Mouse (Mus musculus) liver, embryonic 14.5 days (tissue): ENCODE data around the gene Gpr160. TPM values are rescaled to one million over a fixed set of nuclear protein-coding genes. Genes with fewer than 3 reads are reported as not detected.

ENCODE experiments used
- ATAC-seq: fragments of 200-750 bp; cut with Nextera tagmentation; 2 replicates; pipeline ENCODE4 v1.8.0; 2017; ENCODE audit warnings: moderate number of reproducible peaks, mild to moderate bottlenecking, moderate library complexity; ENCODE audit not compliant: insufficient read depth
- DNase-seq, 3 experiments: peaks; one replicate each; pipeline ENCODE4 v3.0.0-alpha.2; 2012 to 2013; ENCODE audit warnings: low read depth in 3 of 3, low spot score in 3 of 3
- H3K27ac ChIP-seq: fragments of 300-500 bp; sonication (generic); 2 replicates; pipeline ENCODE4 v1.5.1; 2014; ENCODE audit warnings: moderate library complexity, mild to moderate bottlenecking, control low read depth, inconsistent platforms
- H3K27me3 ChIP-seq: fragments of 300-500 bp; sonication (generic); 2 replicates; pipeline ENCODE4 v1.6.1; 2014; ENCODE audit warnings: mild to moderate bottlenecking, low read length, moderate library complexity; ENCODE audit not compliant: control insufficient read depth, insufficient read depth
- H3K36me3 ChIP-seq: fragments of 300-500 bp; sonication (generic); replicated peaks from 2 replicates; pipeline ENCODE4 v1.6.1; 2014; ENCODE audit warnings: low read depth; ENCODE audit not compliant: control insufficient read depth, insufficient read depth
- H3K4me1 ChIP-seq, 2 experiments: fragments of 200-500 bp in 1 of 2; fragments of 300-500 bp in 1 of 2; sonication (generic) in 1 of 2; replicated peaks; 2 replicates each; pipeline ENCODE4 v1.6.1; 2012 to 2014; ENCODE audit warnings: antibody characterized with exemption in 1 of 2, inconsistent platforms in 1 of 2, low read length in 1 of 2; ENCODE audit not compliant: control insufficient read depth in 2 of 2, insufficient read depth in 2 of 2
- H3K4me2 ChIP-seq: fragments of 300-500 bp; sonication (generic); 2 replicates; pipeline ENCODE4 v1.6.1; 2014; ENCODE audit warnings: low read depth, mild to moderate bottlenecking, control low read depth, moderate library complexity
- H3K4me3 ChIP-seq, 2 experiments: fragments of 200-500 bp in 1 of 2; fragments of 300-500 bp in 1 of 2; sonication (generic) in 1 of 2; 2 replicates each; pipeline ENCODE4 v1.5.1; 2012 to 2014; ENCODE audit warnings: low read depth in 2 of 2, low read length in 2 of 2, mild to moderate bottlenecking in 2 of 2, control low read depth in 1 of 2, inconsistent platforms in 1 of 2, moderate library complexity in 1 of 2; ENCODE audit not compliant: insufficient read depth in 1 of 2
- H3K9ac ChIP-seq: fragments of 300-500 bp; sonication (generic); replicated peaks from 2 replicates; pipeline ENCODE4 v1.6.1; 2014; ENCODE audit warnings: mild to moderate bottlenecking, control low read depth, moderate library complexity
- H3K9me3 ChIP-seq: fragments of 300-500 bp; sonication (generic); 2 replicates; pipeline ENCODE4 v1.6.1; 2016; ENCODE audit warnings: low read length, mixed read lengths; ENCODE audit not compliant: control insufficient read depth
- CTCF ChIP-seq: IDR thresholded peaks from 2 replicates; pipeline ENCODE4 v1.5.1; 2016; ENCODE audit warnings: antibody characterized with exemption, low read depth, control low read depth
- EP300 ChIP-seq: IDR thresholded peaks from 2 replicates; pipeline ENCODE4 v1.6.1; 2016; ENCODE audit warnings: antibody characterized with exemption, low read depth
- WGBS: fragments of 180-500 bp; shearing (Covaris S2); extraction: QIAGEN DNeasy Blood & Tissue Kit; methylation state at CpG from one replicate; pipeline ENCODE4 v1.1.7; 2014; ENCODE audit not compliant: insufficient replicate concordance; 5-methylcytosine and 5-hydroxymethylcytosine counted together
- polyA plus RNA-seq, 2 experiments: library from polyadenylated mRNA; depleted of rRNA in 1 of 2; stranded (reverse) in 1 of 2; unstranded in 1 of 2; fragments of >200 nt; fragmentation: Nextera tagmentation in 1 of 2; extraction: Ambion mirVana in 1 of 2; gene quantifications; 2 replicates each; pipeline versions ENCODE4 v1.2.1 to v1.2.3; 2012 to 2014

The Gpr160 gene
- polyA plus RNA-seq, 2 experiments: 1.5 to 4.8 TPM

- no peak overlapping the region for H3K4me2 ChIP-seq
- no peak for TF ChIP-seq EP300
Measured at GRCm38 (mm10) chr3:30868176-30868575, 12.4 kb downstream of the Gpr160 start.

GRCm38 (mm10) chr3:30868625-30869024, 12.9 kb downstream of the Gpr160 start:
- Histone ChIP-seq H3K9ac (no peak overlapping the region), H3K36me3 (no peaks in the 10 kb centered on the region), H3K4me2 (no peak overlapping the region), H3K27me3 (no peaks in the 10 kb centered on the region), H3K9me3 (no peaks in the 10 kb centered on the region), H3K4me3 (no peak overlapping the region), H3K4me1 (peaks cover 0 to 3% of the 10 kb centered on the region in 2 experiments; a peak in 1 of 4 replicates), H3K27ac (no peak overlapping the region)
- WGBS: 55% methylated on average over 5 of the region's 5 CpGs
- DNase-seq (no peak), ATAC-seq (no peak)
- no peak for TF ChIP-seq EP300
- no peak for TF ChIP-seq CTCF

More at GRCm38 (mm10) chr3:30868176-30868575, 12.4 kb downstream of the Gpr160 start:
- WGBS: 69% methylated on average over 5 of the region's 5 CpGs
- ATAC-seq: no peak
- H3K9me3 ChIP-seq: no peaks in the 10 kb centered on the region
- H3K27me3 ChIP-seq: no peaks in the 10 kb centered on the region
- H3K27ac ChIP-seq: no peak overlapping the region
- H3K4me3 ChIP-seq: no peak overlapping the region
- no peak overlapping the region for H3K9ac ChIP-seq
- H3K36me3 ChIP-seq: no peaks in the 10 kb centered on the region
- no peak for DNase-seq
- peaks cover 0 to 3% of the 10 kb centered on the region in 2 experiments; a peak in 1 of 4 replicates for H3K4me1 ChIP-seq

- ATAC-seq (no peak), DNase-seq (no peak)
- H3K4me1 ChIP-seq: peaks cover 0 to 1% of the 10 kb centered on the region in 2 experiments; a peak in 1 of 4 replicates
- no peaks in the 10 kb centered on the region for H3K9me3 ChIP-seq
- TF ChIP-seq CTCF (no peak), EP300 (no peak)
- 58% methylated on average over 1 of the region's 1 CpGs for WGBS
- no peak overlapping the region for H3K9ac ChIP-seq
- H3K36me3 ChIP-seq: no peaks in the 10 kb centered on the region
- no peak overlapping the region for H3K4me3 ChIP-seq
- H3K27me3 ChIP-seq: no peaks in the 10 kb centered on the region
- H3K27ac ChIP-seq: no peak overlapping the region
- H3K4me2 ChIP-seq: no peak overlapping the region
Measured at GRCm38 (mm10) chr3:30869995-30870394, 14.2 kb downstream of the Gpr160 start.

DNA sequence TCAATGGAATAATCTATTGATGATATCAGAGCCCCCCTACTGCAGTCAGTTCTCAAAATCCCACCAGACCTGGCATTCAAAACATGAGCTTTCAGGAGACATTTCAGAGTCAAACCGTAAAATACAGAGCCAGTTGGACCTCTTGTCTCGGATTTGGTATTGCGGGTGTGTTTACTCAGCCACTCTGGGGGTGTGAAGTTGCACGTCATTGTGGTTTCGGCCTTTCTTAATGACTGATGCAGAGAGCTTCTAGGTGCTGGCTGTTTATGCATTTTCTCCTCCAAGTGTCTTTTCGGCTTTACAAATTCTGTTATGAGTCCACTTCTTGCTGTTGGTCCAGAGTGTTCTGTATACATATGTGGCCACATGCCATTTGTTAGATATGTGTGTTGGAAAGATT, 21.0 kb downstream of the Gpr160 start:
- no peak overlapping the region for H3K4me2 ChIP-seq
- WGBS: 62% methylated on average over 6 of the region's 6 CpGs

DNA sequence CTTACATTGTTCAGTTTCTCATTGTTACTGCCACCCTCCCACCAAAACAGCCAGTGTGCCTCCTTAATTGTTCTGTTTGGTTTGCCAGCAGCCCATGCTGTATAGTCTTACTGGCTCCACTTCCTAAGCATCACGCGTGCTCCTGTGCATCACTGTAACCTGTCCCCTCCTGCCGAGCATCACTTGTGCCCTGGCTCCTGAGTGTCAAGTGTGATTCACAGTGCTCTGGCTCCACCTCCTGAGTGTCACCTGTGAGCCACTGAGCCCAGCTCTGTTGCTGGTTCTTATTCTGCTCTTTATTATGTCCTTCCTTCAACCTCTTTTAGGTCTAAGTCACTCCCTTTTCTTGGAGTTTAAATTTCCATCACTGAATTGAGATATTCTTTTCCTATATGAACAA, 31.7 kb downstream of the Gpr160 start:
- Histone ChIP-seq H3K9me3 (no peaks in the 10 kb centered on the region), H3K4me2 (no peak overlapping the region), H3K27ac (no peak overlapping the region), H3K36me3 (no peaks in the 10 kb centered on the region), H3K27me3 (no peaks in the 10 kb centered on the region), H3K9ac (no peak overlapping the region), H3K4me1 (no peaks in the 10 kb centered on the region), H3K4me3 (no peak overlapping the region)
- no peak for TF ChIP-seq CTCF
- TF ChIP-seq EP300: no peak
- no peak for DNase-seq
- ATAC-seq: no peak
- 72% methylated on average over 3 of the region's 3 CpGs for WGBS

More for the DNA sequence above, 21.0 kb downstream of the Gpr160 start:
- Histone ChIP-seq H3K27ac (no peak overlapping the region), H3K27me3 (no peaks in the 10 kb centered on the region), H3K9ac (no peak overlapping the region), H3K4me3 (no peak overlapping the region), H3K4me1 (no peaks in the 10 kb centered on the region), H3K9me3 (no peaks in the 10 kb centered on the region), H3K36me3 (no peaks in the 10 kb centered on the region)
- ATAC-seq (no peak), DNase-seq (no peak)
- TF ChIP-seq EP300: no peak
- TF ChIP-seq CTCF: no peak
